Mouse (Mus musculus): ENCODE results near the gene Spag9.

Gene Spag9

DNA sequence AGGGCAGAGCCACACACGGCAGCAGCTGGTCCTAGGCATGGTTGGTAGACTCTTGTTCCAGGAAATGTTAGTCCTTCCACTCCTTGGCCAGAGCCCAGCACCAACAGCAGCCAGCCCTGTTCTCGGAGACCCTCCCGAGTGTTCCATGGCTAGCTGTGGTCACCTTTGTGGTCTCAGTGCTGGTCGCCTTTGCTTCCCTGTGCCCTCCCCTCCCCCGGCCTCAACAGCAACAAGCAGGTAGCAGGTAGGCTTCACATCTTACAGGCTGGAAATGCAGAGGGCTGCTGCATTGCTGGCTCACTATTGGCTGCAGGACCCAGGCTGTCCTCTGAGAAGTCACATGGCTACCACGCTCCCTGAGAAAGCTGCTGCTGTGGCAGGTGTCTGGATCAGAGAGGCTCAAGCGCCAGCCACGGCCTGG lies 139.7 kb downstream of the Spag9 start:
- no peak for DNase-seq

DNA sequence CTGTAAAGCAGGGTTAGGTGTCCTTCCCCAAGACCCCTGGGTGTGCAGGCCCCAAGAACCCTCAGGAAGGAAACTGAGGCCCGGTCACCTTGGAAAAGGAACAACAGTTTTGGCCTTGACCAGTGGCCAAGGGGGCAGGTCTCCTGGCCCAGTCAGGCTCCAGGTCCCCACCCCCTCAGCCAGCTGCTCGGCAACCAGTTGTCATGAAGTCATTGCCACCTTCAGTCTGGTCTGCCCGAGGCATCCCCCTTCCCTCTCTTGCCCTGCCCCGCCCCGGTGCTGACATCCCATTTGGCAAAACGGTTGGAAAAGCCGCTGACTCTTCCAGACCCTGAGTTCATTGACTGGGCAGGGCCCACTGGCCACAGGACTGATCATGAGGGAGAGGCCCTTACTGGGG lies 140.8 kb downstream of the Spag9 start:
- DNase-seq = no peak

GRCm38 (mm10) chr11:94137326-94138061 lies 141.6 kb downstream of the Spag9 start:
- DNase-seq = no peak

DNA sequence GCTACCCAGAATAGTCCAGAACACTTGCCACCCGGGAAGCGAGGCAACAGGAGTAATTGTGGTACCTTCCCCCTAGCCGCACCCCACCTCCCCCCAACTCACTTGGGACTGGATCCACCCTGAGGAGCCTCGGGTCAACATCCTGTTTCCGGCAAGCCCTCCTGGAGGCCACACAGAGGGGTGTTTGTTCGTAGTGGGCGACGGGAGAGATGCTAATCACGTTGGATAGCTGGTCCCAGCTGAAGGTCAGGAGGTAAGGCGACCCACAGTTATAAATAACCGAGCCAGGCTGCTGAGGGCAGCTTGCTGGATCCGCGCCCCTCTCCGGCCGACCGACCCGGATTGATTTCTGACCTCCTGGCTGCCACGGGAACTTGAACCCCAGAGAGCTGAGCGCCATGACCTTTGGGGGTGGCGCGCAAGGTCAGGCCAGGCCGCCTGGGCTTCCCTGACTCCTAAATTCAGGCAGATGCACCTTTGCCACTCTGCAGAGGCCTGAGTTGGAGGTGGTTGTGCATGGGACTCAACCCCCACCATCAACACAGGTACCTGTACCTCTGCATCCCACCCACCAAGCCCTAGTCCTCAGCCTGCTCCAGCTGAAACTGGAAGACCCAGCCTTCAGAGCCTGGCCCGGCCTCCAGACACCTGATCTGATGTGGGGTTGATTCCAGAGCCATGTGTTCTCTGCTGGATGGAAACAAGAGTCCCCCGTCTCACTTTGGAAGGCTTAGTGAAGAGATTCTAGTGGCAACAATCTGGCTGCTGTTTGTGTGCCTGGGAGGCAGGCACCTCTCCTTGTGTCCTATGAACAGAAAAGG lies 142.7 kb downstream of the Spag9 start:
- no peak for DNase-seq

GRCm38 (mm10) chr11:94139232-94139620 lies 143.3 kb downstream of the Spag9 start:
- no peak for DNase-seq

GRCm38 (mm10) chr11:94140540-94140939 lies 144.6 kb downstream of the Spag9 start:
- no peak for DNase-seq

- DNase-seq = no peak
Observed at GRCm38 (mm10) chr11:94141564-94141963, 145.7 kb downstream of the Spag9 start.

GRCm38 (mm10) chr11:94143336-94143735 lies 147.4 kb downstream of the Spag9 start:
- no peak for DNase-seq

DNA sequence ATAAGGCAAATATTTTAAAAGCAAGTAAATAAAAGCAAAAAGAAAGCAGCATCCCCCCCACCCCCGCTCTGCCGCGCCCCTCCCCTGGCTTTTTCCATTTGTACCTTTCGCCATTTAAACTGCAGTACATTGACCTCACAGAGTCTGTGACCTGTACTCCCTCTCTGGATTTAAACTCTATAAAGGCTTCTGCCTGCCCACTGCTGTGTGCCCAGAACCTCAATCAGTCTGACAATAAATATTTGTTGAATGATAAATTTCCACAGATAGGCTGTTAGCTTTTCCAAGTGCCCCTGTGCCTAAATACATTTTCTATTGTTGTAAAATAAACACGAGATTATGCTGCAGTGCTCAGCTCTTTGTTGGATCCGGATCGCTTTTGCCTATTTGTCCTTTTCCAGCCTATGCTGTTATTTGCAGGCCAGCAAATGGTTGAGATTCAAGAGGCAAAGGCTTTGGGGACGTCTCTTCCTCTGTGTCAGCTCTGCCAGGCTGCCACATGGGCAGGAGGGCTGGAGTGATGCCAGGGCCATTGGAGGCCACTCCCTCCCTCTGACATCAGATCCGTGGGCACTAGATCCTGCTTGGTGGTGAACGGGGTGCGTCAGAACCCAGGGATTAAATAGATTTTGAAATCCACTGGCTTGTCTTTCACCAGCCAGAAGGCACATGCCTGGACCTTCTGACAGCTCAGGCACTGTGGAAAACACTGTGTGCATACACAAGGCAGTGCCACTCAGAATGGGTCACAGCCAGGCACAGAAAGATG lies 149.1 kb downstream of the Spag9 start:
- peak; percentile 87 for DNase-seq

DNA sequence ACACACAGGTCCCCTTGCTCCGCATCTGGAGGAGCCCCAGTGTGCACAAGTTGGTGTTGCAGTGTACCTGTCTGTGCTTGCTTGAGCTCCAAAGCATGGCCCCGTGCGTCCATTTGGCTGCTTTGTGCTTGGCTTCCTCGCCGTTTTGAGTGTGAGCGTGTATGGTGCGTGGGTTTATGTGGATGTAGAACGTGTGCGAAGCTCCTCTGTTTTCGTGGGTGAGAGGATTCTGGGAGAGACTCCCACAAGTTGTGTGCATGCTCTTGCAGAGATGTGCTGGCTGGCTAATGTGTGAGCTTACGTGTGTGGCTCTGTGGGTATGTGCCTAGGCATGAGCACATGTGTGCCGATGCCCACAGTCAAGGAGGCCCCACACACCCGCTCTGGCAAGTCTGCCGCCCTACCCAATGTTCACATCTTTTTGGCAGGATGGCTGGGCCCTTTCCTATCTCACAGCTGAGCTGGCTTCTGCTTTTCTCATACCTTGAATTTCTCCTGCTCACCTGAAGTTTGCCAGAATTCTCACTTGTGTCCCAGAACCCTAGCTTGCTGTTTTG lies 150.2 kb downstream of the Spag9 start:
- DNase-seq = no peak

DNA sequence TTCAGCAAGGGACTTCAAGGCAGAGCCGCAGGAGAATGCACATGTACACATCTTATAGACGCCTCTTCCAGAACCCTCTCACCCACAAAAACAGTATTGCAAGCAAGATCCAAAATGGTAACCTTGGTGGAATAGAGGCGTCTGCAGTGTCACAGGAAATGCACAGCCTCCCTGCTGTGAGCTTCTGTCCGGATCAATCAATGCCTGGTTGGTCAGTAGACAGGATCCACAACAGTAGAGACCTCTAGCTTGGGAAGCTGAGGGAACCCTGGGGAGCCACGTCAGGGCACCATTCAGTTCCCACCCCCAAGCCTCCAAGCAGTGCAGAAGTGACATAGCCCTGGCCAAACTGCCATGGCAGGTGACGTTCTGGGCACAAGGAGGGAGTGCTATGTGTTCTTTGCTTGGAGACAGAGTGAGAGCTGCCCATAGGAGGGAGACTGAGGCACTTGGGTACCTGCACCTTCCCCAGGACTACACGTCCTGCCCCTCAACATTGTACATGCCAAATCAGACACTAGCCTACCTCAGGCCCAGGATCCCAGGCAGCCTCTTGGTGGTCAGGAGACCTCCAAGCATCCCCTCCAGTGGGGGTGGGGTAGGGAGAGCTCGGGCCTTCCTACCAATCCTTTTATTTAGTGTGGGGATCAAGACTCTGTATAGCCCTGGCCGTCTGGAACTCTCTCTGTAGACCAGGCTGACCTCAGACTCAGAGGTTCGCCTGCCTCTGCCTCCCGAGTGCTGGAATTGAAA lies 151.0 kb downstream of the Spag9 start:
- DNase-seq = no peak

DNA sequence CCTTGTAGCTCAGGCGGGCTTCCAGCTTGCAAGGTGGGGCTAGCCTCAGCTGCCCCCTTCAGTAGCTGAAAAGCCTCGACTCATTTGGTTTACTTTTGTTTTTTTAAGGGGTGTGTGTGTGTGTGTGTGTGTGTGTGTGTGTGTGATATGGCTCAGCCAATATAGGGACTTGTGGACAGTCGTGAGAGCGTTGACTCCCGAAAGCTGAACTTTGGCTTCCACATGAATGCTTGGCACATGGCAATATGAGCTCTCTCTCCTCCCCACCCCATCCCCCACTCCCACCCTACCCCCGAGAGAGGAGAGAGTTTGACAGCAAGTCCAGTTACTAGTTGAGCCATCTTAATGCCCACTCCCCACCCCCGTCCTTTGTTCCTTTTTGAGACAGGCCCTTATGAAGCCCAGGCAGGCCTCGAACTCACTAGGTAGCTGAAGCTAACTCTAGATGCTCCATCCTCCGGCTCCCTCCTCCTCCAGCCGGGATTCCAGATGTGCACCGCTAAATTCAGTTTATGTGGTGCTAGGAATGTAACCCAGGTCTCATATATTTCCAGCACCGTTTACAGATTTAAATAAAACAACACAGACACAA lies 152.3 kb downstream of the Spag9 start:
- no peak for DNase-seq

DNA sequence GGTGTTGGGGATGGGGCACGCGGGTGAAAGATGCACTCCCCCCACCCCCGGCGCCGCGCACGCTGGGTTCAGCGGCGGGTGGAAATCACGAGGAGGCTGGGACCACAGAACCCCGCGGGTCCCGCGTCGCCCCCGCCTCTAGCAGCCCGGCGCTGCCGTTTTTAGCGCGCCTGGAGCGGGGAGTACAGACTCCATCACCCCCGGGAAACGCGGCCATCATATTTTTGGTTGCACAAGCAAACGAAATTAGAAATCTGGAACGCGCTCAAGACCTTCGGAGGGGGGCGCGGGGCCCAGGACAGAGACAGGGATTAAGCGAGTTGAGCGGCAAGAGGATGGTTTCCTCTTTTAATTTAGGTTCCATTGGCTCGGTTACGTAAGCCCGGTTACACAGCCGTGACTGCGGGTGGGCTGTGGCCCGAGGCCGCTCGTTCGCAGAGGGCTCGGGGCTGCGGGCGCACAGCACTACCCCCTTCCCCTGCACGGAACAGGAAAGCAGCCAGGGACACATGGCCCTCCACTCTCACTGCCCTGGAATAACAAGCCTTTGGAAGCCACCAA lies 153.1 kb downstream of the Spag9 start:
- DNase-seq = no peak

DNA sequence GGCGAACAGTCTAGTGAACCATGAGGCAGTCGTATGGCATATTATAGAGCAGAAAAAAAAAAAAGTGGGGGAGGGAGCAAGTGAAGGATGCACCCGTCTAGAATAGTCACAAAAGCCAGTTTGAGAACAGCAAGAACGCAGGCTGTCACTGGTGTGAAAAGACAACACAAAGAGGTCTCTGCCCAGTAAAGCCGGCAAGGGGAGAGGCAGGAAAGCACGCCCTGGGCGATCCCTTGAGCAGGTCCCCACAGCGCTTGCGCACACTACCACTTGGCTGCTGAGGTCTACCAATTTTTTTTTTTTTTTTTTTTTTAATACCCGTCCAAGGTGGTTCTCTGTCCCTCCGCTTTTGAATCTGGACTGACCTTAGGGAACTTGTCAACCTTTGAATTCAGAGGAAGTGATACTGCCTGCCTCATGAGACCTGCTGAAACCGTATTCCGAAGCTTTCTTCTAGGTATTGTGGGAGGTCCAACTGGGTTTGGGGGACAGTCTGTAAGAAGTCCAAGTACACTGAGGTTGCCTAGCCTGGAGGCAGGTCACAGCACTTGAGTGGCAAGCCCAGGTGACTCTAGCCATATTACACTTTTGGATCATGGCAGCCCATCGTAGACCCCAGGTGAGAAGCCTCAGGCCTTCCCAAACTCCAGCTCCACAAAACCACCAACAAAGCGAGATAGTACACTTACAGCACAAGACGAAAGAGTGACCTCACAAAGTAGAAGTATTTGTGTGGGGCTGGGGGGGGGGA lies 153.8 kb downstream of the Spag9 start:
- DNase-seq = no peak

DNA sequence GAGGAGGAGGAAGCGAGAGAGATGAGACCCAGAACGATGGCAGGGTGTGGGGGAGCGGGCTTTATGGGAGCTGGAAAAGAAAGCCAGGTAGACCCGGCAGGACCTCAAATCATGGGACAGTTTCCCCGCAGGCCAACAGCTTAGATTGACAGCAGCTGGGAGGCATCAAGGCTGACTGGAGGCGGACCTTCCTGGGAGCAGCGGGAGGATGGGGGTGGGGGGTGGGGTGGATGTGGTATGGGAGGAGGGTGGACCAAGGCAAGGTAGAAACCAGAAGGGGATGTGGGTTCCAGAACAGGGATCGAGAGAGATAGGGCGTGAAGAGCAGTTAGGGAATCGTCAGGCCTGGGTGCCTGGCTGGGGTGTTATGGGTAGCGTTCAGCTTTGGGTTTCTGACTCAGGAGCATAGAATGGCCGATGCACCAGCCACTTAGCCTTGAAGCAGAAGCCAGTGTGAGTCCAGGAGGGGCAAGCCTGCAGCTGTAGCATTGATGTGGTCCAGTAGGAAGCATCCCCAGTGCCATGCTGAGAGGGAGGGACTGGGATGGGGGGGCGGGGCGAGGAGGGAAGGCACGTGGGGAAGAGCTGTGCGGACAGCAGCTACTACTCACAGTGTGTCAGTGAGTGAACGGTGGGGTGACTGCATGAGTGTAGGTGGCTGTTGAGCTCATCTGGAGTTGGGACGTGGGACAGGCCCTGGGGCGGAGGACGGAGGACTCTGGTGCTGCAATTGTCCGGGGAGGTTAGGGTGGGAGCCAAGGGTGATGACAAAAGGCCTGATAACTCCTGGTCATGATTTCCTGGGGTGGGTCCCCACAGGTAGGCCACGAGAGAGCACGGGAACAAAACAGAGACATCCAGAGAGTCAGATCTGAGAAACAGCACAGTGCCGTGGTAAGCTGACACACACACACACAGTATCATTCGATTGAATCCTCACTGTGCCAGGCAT lies 154.9 kb downstream of the Spag9 start:
- no peak for DNase-seq

DNA sequence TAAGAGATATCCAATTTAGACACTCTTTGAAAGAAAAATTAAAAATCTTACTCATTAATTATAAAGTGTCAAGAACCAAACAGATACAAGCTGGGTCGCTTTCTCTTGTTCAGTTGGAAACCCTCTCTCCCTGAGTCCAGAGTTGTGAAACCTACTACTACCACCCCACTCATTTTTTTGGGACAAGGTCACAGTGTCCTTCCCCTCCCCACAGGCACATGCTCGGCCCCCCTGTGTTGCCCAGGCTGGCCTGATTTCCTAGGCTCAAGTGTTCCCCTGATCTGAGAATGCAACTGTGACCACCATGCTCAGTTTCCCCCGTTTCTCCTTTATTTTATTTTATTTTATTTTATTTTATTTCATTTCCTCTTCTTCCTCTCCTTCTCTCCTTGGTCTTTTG lies 158.3 kb downstream of the Spag9 start:
- DNase-seq = no peak

- DNase-seq = no peak
Observed at GRCm38 (mm10) chr11:94158521-94158920, 162.6 kb downstream of the Spag9 start.

DNA sequence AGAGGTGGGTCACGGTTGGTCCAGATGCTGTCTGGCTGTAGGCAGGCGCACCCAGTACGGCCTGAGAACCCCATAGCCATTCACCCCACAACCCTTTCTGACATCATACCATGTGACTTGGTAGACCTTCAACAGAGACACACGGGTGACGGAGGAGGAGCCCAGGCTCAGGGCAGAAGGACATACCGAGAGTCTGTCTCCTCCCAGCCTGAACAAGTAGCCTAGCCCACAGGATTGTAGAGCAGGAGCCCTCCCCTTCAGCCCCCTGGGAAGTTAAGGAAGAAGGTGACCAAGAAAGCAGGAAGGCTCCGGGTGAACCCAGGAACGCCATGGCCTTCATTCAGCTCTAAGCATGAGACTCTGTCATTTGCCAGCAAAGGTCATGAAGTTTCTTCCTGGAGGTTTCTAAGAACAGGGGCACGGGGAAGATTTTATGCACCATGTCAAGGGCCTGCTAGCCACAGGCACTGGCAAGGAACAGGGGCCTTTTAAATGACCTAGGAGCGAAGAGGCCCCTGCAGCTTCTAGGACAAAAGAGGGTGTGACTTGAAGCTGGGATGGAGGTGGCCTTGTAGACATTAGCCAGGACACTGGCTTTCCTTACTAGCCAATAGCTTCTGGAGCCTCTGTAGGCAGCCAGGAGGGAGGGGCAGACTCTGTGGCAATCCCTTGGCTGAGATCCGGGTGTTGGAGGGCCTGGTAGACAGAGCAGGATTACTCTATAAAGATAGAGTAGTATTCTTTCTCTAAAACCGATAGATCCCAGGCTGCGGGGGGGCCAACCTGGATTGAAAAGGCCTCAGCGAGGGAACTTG lies 163.4 kb downstream of the Spag9 start:
- peak; percentile 69 for DNase-seq

DNA sequence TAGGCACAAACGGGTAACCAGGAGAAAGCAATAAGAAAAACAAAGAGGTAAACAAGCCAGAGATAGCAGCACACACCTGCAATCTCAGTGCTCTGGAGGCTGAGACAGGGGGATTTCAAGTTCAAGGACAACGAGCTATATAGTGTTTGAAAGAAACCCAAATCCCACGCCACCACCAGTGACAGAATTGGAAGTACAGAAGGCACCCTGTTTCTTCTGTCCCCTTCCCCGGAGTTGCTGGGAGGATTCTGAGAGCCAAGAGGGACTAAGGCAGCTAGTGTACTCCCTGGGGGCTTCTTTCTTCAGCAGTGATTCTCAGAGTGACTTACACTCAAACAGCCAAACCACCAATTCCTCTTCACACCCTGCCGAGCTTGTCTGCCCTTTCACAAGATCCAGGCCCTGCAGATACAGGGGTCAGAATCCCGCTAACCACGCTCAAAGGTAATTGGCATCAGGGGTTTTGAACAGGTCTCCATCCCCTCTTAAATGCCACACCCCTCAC lies 164.1 kb downstream of the Spag9 start:
- no peak for DNase-seq
